Mouse (Mus musculus) brain, embryonic 18.5 days (tissue): ENCODE results near the gene Creb3l2.

Source experiments
- DNase-seq: peaks from one replicate; pipeline ENCODE4 v3.0.0-alpha.2; 2012; ENCODE audit warnings: low read depth, low spot score

The Creb3l2 gene

GRCm38 (mm10) chr6:37441251-37442011 is 515 bp downstream of the Creb3l2 start:
- DNase-seq: no peak

DNA sequence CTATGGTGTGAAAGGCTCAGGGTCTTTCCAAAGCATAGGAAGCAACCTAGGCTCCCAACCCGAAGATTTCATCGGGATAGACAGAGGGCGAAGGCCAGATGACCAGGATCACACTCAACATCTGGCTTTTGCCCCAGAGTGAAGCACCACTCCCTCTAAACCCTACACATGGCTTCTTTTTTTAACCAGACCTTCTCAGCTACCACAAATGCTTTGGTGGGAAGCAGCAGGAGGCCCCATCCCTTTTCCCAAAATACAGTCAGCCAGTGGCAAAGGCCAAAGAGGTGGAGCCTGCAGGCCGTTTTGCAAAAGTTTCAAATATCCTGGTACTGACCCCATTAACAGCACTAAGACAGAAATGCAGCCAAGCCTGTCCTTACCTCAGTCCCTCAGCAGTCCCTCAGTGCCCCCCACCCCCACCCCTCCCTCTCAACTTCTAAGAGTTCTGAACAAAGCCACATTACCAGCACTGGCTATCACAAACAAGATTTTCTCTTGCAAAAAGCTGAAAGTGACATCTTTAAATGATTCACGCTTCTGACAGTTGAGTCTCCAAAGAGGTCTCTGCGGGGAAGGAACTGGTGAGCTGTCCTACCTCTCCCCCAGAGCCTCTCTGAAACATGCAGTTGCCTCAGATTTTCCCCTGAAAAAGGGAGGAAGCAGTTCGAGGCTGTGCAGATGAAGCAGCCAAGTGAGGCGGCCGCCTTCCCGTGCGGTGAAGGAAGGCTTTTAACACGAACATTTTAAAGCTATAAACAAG is 1.3 kb downstream of the Creb3l2 start:
- no peak for DNase-seq

DNA sequence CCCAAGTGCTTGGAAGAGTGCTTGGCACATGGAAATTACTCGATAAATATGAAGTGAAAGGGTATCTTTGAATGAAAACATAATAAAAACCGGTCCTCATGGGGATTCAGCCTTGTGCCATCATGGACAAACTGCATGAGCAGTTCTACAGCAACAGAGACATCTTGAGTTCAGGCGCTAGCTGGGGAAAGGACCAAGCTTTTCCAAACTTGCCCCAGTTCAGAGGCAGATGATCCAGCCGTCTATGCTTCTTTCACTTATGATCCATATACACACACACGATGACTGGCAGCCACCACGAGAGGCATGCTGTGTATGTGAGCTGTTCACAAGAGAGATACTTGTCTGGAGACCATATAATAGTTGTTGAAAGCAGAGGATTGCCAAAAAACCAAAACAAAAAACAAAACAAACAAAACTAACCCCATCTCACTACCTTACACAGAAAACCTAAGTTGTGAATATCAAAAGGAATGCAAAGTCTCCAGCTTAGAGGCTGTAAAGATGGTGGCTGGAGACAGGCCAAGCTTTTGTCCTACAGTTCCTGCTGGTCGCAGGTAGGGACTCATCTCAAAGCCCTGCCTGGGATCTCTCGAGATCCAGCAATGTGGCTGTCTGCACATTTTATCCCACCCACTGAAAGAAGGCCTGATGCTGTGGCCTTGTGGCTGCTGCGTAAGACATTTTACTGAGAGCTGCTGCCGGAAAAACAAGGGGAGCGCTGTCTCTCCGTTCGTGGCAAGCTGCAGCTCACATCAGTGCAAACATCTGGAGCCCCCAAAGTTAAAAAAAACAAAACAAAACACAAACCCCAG is 2.1 kb downstream of the Creb3l2 start:
- DNase-seq: no peak

GRCm38 (mm10) chr6:37438510-37438909 is 3.4 kb downstream of the Creb3l2 start:
- no peak for DNase-seq

DNA sequence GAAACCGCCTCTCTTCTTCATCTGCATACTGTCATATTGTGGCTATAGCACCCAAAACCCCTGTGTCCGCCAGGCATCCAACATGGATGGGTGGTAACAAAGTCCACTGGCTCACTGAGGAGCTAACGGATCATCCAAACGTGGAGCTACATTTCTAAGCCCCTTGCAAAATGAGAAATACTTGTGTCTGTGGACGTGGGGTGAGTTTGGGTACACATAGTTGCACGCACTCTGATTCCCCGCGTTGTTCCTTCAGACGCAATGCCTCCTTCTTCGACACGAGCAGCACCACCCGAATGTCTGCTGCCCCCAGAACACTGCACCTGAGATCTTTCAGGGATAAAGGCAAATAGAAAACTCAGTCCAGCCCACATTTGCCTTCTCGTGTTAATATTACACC is 4.9 kb downstream of the Creb3l2 start:
- DNase-seq: no peak

DNA sequence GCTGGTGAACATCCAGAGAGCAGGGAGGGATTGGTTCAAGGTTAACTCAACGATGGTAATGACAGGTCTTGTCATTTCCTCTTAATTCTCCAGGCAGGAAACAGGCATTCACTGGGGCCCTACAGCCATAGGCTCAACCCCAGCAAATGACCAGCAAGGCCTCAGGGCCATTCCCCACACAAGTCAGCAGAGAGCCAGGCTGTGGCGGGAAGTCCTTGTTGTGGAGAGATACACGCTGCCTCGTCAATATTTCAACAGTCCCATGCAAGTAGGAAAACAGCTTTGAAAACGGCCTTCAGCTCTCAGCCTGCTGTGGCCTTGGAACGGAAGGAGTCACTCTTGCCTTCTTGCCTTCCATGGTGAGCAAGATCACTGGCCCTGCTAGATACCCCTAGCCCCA is 6.6 kb downstream of the Creb3l2 start:
- DNase-seq: no peak

DNA sequence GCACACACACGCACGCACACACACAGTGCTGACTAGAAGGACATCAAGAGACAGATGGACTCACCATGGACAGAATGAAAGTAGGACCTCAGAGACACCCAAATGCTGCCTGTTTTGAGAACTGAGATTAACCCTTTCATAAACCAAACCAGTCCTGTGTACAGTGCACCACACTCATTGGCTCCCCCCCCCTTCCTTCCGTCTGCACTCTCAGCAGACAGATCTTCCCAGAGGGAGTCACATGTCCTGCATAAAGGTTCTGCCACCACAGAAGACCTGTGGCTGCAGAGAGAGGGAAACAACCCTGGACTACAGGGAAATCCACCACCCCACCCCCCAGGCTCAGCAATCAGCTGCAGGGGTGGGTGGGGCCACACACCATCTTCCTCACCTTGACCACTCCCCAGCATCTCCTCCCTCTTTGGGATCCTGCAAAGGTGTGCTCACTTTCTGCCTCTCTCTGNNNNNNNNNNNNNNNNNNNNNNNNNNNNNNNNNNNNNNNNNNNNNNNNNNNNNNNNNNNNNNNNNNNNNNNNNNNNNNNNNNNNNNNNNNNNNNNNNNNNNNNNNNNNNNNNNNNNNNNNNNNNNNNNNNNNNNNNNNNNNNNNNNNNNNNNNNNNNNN is 12.0 kb downstream of the Creb3l2 start:
- DNase-seq: no peak

DNA sequence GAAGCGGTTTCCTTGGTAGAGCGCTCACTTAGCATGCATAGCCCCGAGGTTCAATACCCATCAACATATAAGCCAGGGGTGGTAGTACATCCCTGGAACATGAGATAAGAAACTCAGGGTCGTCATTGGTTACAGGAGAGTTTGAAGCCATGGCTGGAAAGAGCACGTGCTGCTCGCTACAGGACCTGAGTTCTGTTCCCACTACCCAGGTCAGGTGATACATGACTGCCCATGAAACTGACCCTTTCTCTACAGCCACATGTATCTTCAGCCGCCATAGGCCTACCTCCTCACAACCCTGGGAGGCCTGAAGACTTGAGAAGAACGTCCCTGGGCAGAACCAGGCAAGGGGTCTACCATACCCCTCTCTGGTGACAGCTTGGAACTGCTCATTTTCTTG is 13.0 kb downstream of the Creb3l2 start:
- no peak for DNase-seq

DNA sequence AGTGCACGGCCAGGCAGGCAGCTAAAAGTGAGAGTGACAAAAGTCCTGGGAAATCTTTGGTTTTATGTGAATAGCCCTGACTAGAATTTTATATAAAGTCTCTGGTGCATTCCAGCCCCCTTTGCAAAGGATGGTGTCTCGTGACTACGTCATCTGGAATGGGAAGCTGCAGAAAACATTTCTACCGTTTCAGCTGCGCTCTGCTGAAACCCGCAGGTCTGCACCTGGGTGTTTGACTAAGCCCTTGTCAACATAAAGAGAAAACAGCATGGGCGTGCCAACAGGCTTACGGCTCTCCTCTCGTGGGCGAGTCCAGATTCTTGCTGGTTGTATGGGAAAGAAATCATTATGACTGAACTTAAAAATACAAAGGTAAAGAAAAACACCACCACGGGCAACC is 13.9 kb downstream of the Creb3l2 start:
- no peak for DNase-seq

DNA sequence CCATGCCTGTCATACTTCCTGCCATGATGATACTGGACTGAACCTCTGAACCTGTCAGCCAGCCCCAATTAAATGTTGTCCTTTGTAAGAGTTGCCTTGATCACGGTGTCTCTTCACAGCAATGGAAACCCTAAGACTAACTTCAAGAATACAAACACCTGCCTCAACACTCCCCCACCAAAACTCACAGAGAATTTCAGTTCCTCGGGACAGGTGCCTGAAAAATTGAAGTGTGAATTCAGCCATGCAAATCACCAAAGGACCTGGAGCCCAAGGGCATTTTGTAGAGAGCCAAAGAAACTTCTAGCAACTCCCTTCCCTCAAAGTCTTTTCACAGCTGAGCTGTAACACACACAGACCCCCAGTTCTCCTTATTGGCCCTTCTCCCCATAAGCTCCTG is 15.3 kb downstream of the Creb3l2 start:
- no peak for DNase-seq

DNA sequence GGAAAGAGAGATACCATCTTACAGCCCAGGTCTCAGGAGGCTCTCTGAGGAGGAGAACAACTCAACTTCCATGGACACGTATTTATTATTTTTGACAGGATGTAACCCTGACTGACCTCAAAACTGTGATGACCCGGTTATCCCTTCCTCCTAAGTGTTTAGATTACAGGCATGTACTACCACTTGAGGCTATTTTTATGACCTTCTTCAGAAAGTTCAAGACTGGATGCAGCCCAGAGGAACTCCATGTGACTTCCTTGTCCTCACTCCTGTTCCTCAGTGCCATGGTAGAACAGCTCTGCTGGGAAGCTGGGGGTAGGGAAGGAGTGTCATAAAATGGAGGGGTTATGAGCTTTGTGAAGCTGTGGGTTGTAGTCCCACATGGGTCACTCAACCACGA is 16.1 kb downstream of the Creb3l2 start:
- DNase-seq: no peak

DNA sequence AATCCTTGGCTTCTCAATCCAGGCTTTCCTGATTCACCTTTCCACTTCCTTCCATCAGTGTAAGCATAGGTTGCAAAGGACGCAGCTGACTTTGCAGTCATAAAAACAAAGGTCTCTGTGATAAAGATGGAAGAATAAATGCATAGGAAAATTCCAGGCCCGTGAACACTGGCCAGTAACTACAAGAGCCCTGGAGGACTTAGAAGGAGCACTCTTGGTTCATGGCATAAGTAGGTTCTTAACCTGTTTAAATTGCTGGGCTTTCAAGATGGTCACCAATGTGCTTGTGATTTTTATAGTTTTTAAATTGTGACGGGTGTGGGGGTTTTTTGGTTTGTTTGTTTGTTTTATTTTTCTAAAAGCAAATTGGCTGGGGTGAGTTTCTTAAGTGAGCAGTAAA is 16.9 kb downstream of the Creb3l2 start:
- DNase-seq: no peak

- DNase-seq: no peak
Measured at GRCm38 (mm10) chr6:37424374-37424773, 17.6 kb downstream of the Creb3l2 start.

DNA sequence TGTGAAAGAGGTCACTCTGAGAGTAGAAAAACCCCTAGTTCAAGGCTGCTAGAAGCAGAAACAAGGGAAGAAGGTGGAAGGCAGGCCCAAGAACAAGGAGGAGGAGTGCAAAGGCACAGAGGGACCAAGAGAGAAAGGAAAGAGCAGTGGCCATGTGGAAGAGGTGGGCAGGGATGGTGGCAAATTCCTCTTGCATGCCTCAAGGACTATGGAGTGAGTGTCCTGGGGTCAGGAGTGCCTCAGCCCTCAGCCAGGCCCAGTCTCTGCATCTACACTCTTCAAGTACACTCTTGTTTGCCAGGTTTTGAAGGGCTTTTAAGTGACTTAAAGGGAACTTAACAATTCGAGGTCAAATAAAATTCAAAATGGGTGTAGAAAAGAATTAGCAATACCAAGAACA is 18.6 kb downstream of the Creb3l2 start:
- DNase-seq: no peak

DNA sequence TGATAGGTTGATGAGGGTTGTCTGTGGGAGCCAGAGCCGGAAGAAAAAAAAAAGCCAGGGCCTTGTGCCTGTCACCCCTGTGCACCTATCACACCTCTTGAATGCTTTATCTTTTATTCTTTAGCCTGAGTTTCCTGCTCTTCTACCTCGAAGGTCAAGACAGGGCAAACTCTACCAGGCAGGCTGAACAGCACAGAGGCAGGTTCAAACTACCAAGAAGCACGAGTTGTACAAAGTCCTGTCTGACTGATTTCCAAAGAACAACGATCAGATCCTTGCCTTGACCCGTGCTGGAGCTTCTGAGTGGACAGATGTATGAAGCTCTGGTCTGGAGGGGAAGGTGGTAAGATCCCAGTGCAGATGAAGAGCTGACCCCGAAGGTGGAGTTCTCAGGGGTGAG is 20.8 kb downstream of the Creb3l2 start:
- no peak for DNase-seq

DNA sequence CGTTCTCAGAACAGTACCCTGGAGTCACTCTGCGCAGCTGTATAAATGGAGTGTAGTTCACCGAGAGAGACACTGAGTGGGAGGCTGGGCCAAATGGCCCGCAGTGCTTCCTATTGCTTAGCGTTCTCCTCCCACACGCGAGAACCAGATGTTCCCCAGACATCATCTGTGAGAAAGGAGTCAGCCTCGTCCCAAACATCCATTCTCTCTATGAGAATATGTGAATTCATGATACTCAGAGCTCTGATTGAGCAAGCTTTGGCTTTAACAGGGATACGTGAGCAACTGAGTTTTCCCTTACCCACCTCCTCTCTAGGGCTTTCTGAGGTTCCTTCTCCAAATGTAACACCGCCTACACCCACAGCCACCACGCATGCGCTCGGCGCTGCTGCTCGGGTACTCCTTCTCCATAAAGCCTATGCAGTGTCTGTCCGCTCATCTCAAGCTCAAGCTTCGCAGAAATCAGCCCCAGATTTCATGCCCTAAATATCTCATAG is 22.5 kb downstream of the Creb3l2 start:
- DNase-seq: no peak

GRCm38 (mm10) chr6:37418931-37419330 is 23.0 kb downstream of the Creb3l2 start:
- DNase-seq: no peak

DNA sequence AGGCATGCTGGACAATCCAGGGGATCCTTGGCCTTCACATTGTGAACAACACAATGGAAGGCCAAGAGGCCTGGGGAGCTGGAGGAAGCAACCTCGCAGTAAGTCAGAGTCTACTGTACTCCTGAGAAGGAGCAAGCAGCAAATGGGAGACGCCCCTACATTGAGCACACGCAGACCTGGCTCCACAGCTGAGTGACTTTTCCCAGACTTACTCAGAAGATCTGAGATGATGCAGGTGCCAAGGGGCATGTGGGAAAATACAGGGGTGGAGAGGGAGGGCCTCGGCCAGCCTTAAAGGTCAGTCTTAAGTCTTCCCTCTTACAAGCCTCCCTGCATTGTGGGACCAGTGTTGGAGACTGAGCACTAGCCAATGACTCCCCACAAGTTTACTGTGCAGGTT is 25.2 kb downstream of the Creb3l2 start:
- DNase-seq: no peak

DNA sequence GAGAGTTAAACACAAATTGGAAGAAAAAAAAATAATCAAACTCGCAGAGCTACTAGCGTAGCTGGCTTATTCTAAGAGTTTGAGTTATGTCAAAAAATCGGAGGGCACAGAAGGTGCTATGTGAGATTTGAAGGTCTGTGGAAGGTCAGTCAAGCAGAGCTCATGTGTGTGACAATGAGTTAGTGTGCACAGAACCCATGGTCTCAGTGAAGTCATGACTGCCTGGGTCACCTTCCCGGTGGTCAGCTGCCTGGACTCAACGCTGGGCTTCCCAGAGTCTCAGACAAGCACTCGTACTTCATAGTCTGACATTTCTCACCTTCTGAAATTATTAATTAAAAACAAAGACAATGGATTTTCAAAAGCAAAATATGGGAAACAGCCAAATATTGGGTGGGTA is 26.4 kb downstream of the Creb3l2 start:
- no peak for DNase-seq

DNA sequence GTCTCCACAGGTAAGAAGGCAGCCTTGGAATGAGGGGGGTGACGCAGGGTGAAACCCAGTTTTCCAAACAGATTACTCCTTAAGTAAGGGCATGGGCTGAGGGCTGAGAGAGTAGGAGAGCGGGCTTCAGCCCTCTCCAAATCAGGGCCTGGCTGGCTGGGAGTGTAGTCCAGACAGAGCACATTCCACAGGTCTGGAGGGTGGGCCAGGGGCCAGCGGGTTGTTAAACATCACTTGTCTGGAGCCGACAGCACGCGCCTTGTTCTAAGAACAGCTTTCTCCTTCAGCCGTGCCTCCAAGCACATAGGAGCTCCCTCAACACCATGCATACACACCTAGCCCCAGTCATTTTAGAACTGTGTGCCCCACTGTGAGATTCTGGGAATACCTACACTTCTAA is 26.9 kb downstream of the Creb3l2 start:
- no peak for DNase-seq

- DNase-seq: no peak
Measured at GRCm38 (mm10) chr6:37414576-37414975, 27.4 kb downstream of the Creb3l2 start.

- DNase-seq: no peak
Measured at GRCm38 (mm10) chr6:37411696-37412095, 30.2 kb downstream of the Creb3l2 start.
